Mouse (Mus musculus): ENCODE data around the gene Gm16181.

- TF ChIP-seq POLR2A (IDR thresholded peaks at IDR 0.05; ENCODE audit: borderline replicate concordance, extremely low read depth, low read depth, low read length) = no peak
- TF ChIP-seq CTCF (IDR thresholded peaks at IDR 0.05; ENCODE audit: insufficient read depth, low read length) = no peak
Observed at GRCm38 (mm10) chr17:35189186-35189585, 31.4 kb upstream of the Gm16181 start.

All from lung, adult 2 months (tissue).